Mouse (Mus musculus) central nervous system, embryonic 14 days (tissue): ENCODE measurements around the gene Gpr27. TPM values are rescaled to one million over a fixed set of nuclear protein-coding genes. Genes with fewer than 3 reads are reported as not detected.

Experiments used
- polyA plus RNA-seq: library from polyadenylated mRNA; depleted of rRNA; stranded (reverse); fragments of >200 nt; gene quantifications from 2 replicates; pipeline ENCODE4 v1.2.3, GENCODE M21; 2012; rRNA removed

Gpr27 gene
- 25.3 and 27.5 TPM in 2 replicates for polyA plus RNA-seq

DNA sequence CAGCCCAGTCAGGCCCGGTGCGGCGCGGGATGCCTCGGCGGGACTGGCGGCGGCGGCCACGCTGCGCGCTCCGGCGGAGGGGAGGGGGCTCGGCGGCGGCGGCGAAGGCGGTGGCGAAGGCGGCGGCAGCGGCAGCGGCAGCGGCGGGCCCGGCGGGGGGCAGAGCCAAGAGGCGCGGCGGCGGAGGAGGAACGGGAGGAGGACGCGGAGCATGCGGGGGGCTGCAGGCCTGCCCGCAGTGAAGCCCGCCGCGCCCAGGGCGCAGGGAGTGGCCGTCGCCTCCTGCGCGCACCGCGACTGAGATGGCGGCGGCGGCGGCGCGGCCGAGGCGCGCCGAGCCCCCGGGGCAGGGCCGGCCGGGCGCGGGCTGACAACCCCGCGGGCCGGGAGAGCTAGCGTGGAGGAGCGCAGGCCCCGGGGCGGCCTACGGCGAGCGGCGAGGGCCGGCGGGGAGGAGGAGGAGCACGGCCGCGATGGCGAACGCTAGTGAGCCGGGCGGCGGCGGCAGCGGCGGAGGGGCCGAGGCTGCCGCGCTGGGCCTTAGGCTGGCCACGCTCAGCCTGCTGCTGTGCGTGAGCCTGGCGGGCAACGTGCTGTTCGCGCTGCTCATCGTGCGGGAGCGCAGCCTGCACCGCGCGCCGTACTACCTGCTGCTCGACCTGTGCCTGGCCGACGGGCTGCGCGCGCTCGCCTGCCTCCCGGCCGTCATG is at the start of gene Gpr27:
Gene Gpr27 (plus strand): TSS at position 474 of the 710 bp plus-strand sequence.

DNA sequence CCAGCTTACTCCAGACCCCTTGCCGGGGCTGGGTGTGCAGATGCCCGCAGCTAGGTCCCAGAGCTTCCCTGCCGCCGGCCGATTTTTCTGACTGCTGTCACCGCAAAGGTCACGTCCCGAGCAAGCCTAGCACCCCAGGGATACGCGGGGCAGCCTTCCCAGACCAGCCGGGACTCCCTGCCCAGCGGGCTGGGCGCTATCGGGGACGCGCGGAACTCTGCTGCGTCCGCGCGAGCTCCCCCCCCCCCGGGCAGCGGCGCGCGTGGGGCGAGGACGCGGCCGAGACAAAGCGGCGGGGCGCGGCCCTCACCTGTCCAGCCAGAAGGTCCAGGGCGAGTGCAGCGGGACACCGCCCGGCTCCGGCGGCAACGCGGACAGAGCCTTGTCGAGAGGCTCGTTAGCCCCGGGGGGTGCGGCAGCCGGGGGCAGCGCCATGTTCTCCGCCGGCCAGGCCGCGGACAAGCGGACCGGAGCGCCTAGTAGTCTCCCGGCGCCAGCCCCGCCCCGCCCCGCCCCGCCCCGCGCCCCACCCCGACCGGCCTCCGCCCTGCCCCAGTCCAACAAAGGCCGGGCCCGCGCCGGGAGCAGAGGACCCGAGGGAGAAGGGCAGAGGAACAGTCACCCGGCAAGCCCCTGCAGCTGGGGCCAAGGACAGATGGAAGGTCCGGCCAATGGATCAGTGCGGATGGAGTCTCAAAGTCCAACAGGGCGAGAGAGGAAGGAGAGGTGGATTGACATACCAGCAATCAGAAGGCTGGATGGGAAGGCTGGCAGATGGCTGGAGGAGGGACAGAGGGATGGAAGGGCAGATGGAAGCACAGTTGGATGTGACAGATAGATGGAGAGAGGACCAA is 25.9 kb upstream of the Gpr27 start, which contains the start of the genes Eif4e3 and Gm20696:
Gene Eif4e3 (minus strand): TSS at position 454 of the 854 bp plus-strand sequence.
Gene Gm20696 (minus strand): TSS at position 480 of the 854 bp plus-strand sequence.

GRCm38 (mm10) chr6:99725971-99726561 is 33.6 kb downstream of the Gpr27 start, which contains the start of gene Prok2:
Prok2 (minus strand) TSS chr6:99726392.

Other genes with a start within 250 kb of the Gpr27 start
- 50.5 and 57.0 TPM in 2 replicates for gene Foxp1, start 170.0 kb upstream of the Gpr27 start, polyA plus RNA-seq
- 13.9 and 14.1 TPM in 2 replicates for gene Eif4e3, start 25.9 kb upstream of the Gpr27 start, polyA plus RNA-seq
- 1.1 and 1.2 TPM in 2 replicates for gene Gm20696, start 25.9 kb upstream of the Gpr27 start, polyA plus RNA-seq
- 0.20 and 0.30 TPM in 2 replicates for gene Prok2, start 33.7 kb downstream of the Gpr27 start, polyA plus RNA-seq